Mouse (Mus musculus) midbrain, embryonic 15.5 days (tissue): ENCODE measurements around the gene Llgl2. TPM values are rescaled to one million over a fixed set of nuclear protein-coding genes. Genes with fewer than 3 reads are reported as not detected.

Source experiments
- ATAC-seq: fragments of 200-750 bp; cut with Nextera tagmentation; replicated peaks from 2 replicates; pipeline ENCODE4 v1.8.0; 2017; ENCODE audit warnings: moderate TSS enrichment
- H3K27ac ChIP-seq: fragments of 300-500 bp; sonication (generic); 2 replicates; pipeline ENCODE4 v1.5.1; 2015; ENCODE audit warnings: mild to moderate bottlenecking, inconsistent platforms
- H3K27me3 ChIP-seq: fragments of 300-500 bp; sonication (generic); replicated peaks from 2 replicates; pipeline ENCODE4 v1.6.1; 2015; ENCODE audit warnings: inconsistent platforms
- H3K36me3 ChIP-seq: fragments of 300-500 bp; sonication (generic); replicated peaks from 2 replicates; pipeline ENCODE4 v1.6.1; 2015; ENCODE audit warnings: inconsistent platforms
- H3K4me1 ChIP-seq: fragments of 300-500 bp; sonication (generic); 2 replicates; pipeline ENCODE4 v1.6.1; 2015; ENCODE audit warnings: inconsistent platforms
- H3K4me2 ChIP-seq: fragments of 300-500 bp; sonication (generic); 2 replicates; pipeline ENCODE4 v1.6.1; 2015; ENCODE audit warnings: inconsistent platforms, mild to moderate bottlenecking, moderate library complexity
- H3K4me3 ChIP-seq: fragments of 300-500 bp; sonication (generic); 2 replicates; pipeline ENCODE4 v1.5.1; 2015; ENCODE audit warnings: mild to moderate bottlenecking, inconsistent platforms
- H3K9ac ChIP-seq: fragments of 300-500 bp; sonication (generic); 2 replicates; pipeline ENCODE4 v1.6.1; 2015; ENCODE audit warnings: mild to moderate bottlenecking, inconsistent platforms
- H3K9me3 ChIP-seq: fragments of 300-500 bp; sonication (generic); 2 replicates; pipeline ENCODE4 v1.6.1; 2016; ENCODE audit warnings: inconsistent platforms
- WGBS: fragments of 180-500 bp; shearing (Covaris S2); methylation state at CpG from one replicate; pipeline ENCODE4 v1.1.7; 2015; ENCODE audit warnings: mixed read lengths; 5-methylcytosine and 5-hydroxymethylcytosine counted together
- polyA plus RNA-seq: library from polyadenylated mRNA; unstranded; fragments of >200 nt; fragmentation: Nextera tagmentation; extraction: Ambion mirVana; gene quantifications from 2 replicates; pipeline ENCODE4 v1.2.1, GENCODE M21; 2015

Gene Llgl2
- polyA plus RNA-seq, 1 experiment from 2014 or later = 1.0 TPM

DNA sequence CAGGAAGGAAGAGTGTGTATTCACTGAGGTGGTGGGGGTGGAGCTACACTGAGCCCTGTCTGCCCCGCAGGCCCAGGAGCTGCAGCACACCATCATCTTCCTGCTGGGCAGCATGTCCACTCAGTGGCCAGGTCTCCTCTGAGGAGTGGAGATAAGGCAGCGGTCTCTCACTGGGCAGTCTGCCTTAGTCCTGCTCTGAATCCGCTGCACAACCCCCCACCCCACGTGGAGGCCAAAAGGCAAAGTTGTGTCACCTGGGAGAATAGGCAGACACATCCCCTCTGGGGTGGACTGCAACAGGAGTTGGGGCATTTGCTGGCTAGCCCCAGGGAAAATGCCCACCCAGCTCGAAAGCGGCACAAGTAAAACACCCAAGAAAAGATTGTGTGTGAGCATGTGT lies 68.4 kb downstream of the Llgl2 start:
- H3K27me3 ChIP-seq = no peaks in the 10 kb centered on the region
- no peak for ATAC-seq
- H3K27ac ChIP-seq = no peak overlapping the region
- H3K4me3 ChIP-seq = no peak overlapping the region
- no peaks in the 10 kb centered on the region for H3K4me1 ChIP-seq
- no peak overlapping the region for H3K9ac ChIP-seq
- H3K4me2 ChIP-seq = no peak overlapping the region
- 60% methylated on average over 6 of the region's 6 CpGs for WGBS
- 0 out of 2 replicates have a peak, but pooled peaks cover 4% of the 10 kb centered on the region for H3K36me3 ChIP-seq
- H3K9me3 ChIP-seq = no peaks in the 10 kb centered on the region

- 91% methylated on average over 9 of the region's 9 CpGs for WGBS
- no peaks in the 10 kb centered on the region for H3K9me3 ChIP-seq
- 0 out of 2 replicates have a peak, but pooled peaks cover 4% of the 10 kb centered on the region for H3K36me3 ChIP-seq
- H3K4me2 ChIP-seq = no peak overlapping the region
- no peaks in the 10 kb centered on the region for H3K4me1 ChIP-seq
- no peak overlapping the region for H3K27ac ChIP-seq
- ATAC-seq = no peak
- H3K9ac ChIP-seq = no peak overlapping the region
- H3K4me3 ChIP-seq = no peak overlapping the region
- H3K27me3 ChIP-seq = no peaks in the 10 kb centered on the region
Observed at GRCm38 (mm10) chr11:115893071-115893470, 69.2 kb downstream of the Llgl2 start.

GRCm38 (mm10) chr11:115894755-115895520 lies 71.1 kb downstream of the Llgl2 start:
- 0 out of 2 replicates have a peak, but pooled peaks cover 4% of the 10 kb centered on the region for H3K36me3 ChIP-seq
- 76% methylated on average over 14 of the region's 14 CpGs for WGBS
- ATAC-seq = no peak

GRCm38 (mm10) chr11:115898446-115898845 lies 74.6 kb downstream of the Llgl2 start:
- 0 out of 2 replicates have a peak, but pooled peaks cover 3% of the 10 kb centered on the region for H3K4me1 ChIP-seq
- H3K27me3 ChIP-seq = no peaks in the 10 kb centered on the region
- H3K27ac ChIP-seq = no peak overlapping the region
- H3K4me2 ChIP-seq = no peak overlapping the region
- ATAC-seq = no peak
- no peak overlapping the region for H3K9ac ChIP-seq
- WGBS = 90% methylated on average over 7 of the region's 7 CpGs
- no peaks in the 10 kb centered on the region for H3K9me3 ChIP-seq
- H3K4me3 ChIP-seq = no peak overlapping the region
- H3K36me3 ChIP-seq = 0 out of 2 replicates have a peak, but pooled peaks cover 4% of the 10 kb centered on the region

More at GRCm38 (mm10) chr11:115894755-115895520, 71.1 kb downstream of the Llgl2 start:
- Histone ChIP-seq H3K9me3 (no peaks in the 10 kb centered on the region), H3K4me1 (no peaks in the 10 kb centered on the region), H3K27me3 (no peaks in the 10 kb centered on the region), H3K4me2 (no peak overlapping the region), H3K4me3 (no peak overlapping the region), H3K9ac (no peak overlapping the region), H3K27ac (no peak overlapping the region)

- no peak overlapping the region for H3K4me2 ChIP-seq
- H3K36me3 ChIP-seq = 0 out of 2 replicates have a peak, but pooled peaks cover 4% of the 10 kb centered on the region
- H3K9ac ChIP-seq = no peak overlapping the region
- no peaks in the 10 kb centered on the region for H3K27me3 ChIP-seq
- ATAC-seq = no peak
- H3K9me3 ChIP-seq = no peaks in the 10 kb centered on the region
- no peak overlapping the region for H3K4me3 ChIP-seq
- WGBS = 19% methylated on average over 4 of the region's 4 CpGs
- no peak overlapping the region for H3K27ac ChIP-seq
- H3K4me1 ChIP-seq = 0 out of 2 replicates have a peak, but pooled peaks cover 3% of the 10 kb centered on the region
Observed at GRCm38 (mm10) chr11:115898886-115899285, 75.0 kb downstream of the Llgl2 start.

DNA sequence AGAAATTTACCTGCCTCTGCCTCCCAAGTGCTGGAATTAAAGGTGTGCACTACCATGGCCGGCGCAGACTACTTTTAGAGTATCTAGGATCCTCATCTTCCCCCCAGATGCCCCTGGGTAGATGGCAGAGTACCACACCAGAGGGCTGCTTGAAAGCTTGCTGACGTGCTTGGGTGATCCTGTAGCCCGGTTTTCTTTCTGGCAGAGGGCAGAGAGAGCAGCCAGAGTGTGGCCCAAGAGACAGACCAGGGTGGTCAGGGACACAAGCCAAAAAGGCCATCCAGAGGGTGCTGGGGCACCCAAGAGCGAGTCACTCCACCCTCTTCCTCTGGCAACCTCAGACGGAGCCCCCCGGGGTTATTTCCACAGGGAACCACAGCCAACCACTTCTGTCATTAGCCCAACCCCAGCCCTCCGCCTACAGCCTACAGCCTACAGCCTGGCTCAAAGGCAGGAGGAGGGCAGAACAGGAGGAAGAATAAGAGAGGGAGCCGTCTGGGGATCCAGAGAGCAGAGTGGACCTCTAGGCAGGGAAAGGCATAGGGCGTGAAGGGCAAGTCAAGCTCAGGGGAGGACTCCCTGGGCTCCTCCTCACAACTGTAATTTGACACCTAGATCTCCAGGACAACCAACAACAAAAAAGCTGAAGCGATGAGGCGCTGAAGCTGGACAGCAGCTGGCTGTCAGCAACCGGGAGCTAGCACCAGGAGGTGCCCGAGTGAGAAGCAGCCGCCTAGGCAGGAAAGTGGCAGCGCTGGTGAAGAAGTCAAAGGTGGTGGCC lies 75.8 kb downstream of the Llgl2 start, which contains the start of gene Smim5:
Smim5 (plus strand) TSS at position 481 of the 781 bp plus-strand sequence.
- Histone ChIP-seq H3K4me2 (no peak within 1 kb of the TSS), H3K27me3 (no peaks in the 10 kb centered on the region), H3K4me1 (0 out of 2 replicates have a peak, but pooled peaks cover 3% of the 10 kb centered on the region), H3K9ac (no peak within 1 kb of the TSS), H3K36me3 (0 out of 2 replicates have a peak, but pooled peaks cover 4% of the 10 kb centered on the region), H3K4me3 (no peak within 1 kb of the TSS), H3K9me3 (no peaks in the 10 kb centered on the region), H3K27ac (no peak within 1 kb of the TSS)
- no peak for ATAC-seq
- WGBS = 32% methylated on average over 16 of the region's 16 CpGs

- Histone ChIP-seq H3K27ac (no peak overlapping the region), H3K4me3 (no peak overlapping the region), H3K36me3 (0 out of 2 replicates have a peak, but pooled peaks cover 2% of the 10 kb centered on the region), H3K4me2 (no peak overlapping the region), H3K9ac (no peak overlapping the region), H3K4me1 (0 out of 2 replicates have a peak, but pooled peaks cover 3% of the 10 kb centered on the region), H3K9me3 (no peaks in the 10 kb centered on the region), H3K27me3 (no peaks in the 10 kb centered on the region)
- ATAC-seq = no peak
- WGBS = 73% methylated on average over 8 of the region's 8 CpGs
Observed at GRCm38 (mm10) chr11:115900561-115901337, 76.9 kb downstream of the Llgl2 start.

GRCm38 (mm10) chr11:115901338-115902161 lies 77.7 kb downstream of the Llgl2 start:
- WGBS = 86% methylated on average over 9 of the region's 9 CpGs
- 0 out of 2 replicates have a peak, but pooled peaks cover 3% of the 10 kb centered on the region for H3K4me1 ChIP-seq
- H3K9ac ChIP-seq = no peak overlapping the region
- no peak overlapping the region for H3K27ac ChIP-seq
- no peak overlapping the region for H3K4me3 ChIP-seq
- no peak for ATAC-seq
- no peaks in the 10 kb centered on the region for H3K9me3 ChIP-seq
- H3K27me3 ChIP-seq = no peaks in the 10 kb centered on the region
- no peak overlapping the region for H3K4me2 ChIP-seq
- H3K36me3 ChIP-seq = no peaks in the 10 kb centered on the region

DNA sequence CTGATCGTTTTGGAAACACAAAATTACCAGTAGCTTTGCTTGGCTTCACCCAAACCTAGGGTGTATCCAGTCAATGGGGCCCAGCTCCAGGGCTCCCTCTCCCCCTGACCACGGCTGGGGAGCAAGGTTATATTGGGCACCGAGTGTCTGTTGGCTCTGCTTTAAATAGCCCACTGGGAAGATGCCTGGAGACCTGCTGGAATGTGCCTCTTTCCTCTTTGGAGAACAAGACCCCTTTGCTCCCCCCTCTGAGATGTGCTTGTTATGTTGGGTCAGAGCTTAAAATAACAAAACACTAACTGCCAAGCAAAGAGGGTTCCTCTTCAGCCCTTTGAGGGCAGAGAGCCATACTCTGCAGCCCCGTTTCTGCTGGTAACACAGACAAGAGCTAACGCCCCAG lies 78.3 kb downstream of the Llgl2 start:
- Histone ChIP-seq H3K4me1 (0 out of 2 replicates have a peak, but pooled peaks cover 3% of the 10 kb centered on the region), H3K27ac (no peak overlapping the region), H3K4me2 (no peak overlapping the region), H3K9me3 (no peaks in the 10 kb centered on the region), H3K27me3 (no peaks in the 10 kb centered on the region), H3K36me3 (no peaks in the 10 kb centered on the region), H3K4me3 (no peak overlapping the region), H3K9ac (no peak overlapping the region)
- 84% methylated on average over 5 of the region's 5 CpGs for WGBS
- no peak for ATAC-seq

DNA sequence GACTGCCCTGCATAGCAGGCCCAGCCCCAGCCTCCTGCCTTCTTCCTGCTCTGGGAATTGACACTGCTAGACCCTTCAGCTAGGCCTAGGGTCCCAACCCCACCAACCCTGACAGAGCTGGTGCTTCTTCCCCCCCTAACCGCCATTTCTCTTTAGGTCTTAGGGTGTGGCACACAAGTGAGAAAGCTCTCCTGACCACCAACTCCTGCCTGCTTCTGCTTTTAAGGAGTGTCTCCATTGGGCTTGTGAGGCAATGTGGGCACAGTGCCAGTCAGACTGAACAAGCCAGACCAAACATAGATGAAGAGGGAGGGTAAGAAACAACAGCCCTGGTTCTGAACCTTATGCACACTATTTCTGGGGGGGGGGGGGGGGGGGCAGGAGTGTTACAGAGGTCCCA lies 79.0 kb downstream of the Llgl2 start:
- no peak overlapping the region for H3K4me3 ChIP-seq
- H3K27me3 ChIP-seq = no peaks in the 10 kb centered on the region
- no peaks in the 10 kb centered on the region for H3K9me3 ChIP-seq
- no peak overlapping the region for H3K9ac ChIP-seq
- ATAC-seq = no peak
- no peaks in the 10 kb centered on the region for H3K36me3 ChIP-seq
- 0 out of 2 replicates have a peak, but pooled peaks cover 3% of the 10 kb centered on the region for H3K4me1 ChIP-seq
- WGBS = 68% methylated on average over 1 of the region's 1 CpGs
- H3K27ac ChIP-seq = no peak overlapping the region
- no peak overlapping the region for H3K4me2 ChIP-seq
